Mouse (Mus musculus): ENCODE measurements at regions not wholly inside any gene's neighbourhood (a gene's known extent, or its start where the extent isn't known, plus 50 kb on each side); places are given as distances from the start of the nearest gene placed in this dataset.

GRCm38 (mm10) chr11:31745866-31746248 is 74.2 kb upstream of the Bod1 start:
- TF ChIP-seq CTCF (IDR thresholded peaks at IDR 0.05; ENCODE audit: low read depth, low read length) (no peak), POLR2A (IDR thresholded peaks at IDR 0.05; ENCODE audit: borderline replicate concordance, low read depth, low read length) (no peak)
